Mouse (Mus musculus) liver, adult (tissue): Measurements from ENCODE around the gene Pigs.

Experiments used
- GATA4 ChIP-seq: IDR thresholded peaks from 2 replicates; pipeline ENCODE4 v1.6.1; 2014; ENCODE audit warnings: mild to moderate bottlenecking, low read length; ENCODE audit not compliant: insufficient replicate concordance

Pigs gene

DNA sequence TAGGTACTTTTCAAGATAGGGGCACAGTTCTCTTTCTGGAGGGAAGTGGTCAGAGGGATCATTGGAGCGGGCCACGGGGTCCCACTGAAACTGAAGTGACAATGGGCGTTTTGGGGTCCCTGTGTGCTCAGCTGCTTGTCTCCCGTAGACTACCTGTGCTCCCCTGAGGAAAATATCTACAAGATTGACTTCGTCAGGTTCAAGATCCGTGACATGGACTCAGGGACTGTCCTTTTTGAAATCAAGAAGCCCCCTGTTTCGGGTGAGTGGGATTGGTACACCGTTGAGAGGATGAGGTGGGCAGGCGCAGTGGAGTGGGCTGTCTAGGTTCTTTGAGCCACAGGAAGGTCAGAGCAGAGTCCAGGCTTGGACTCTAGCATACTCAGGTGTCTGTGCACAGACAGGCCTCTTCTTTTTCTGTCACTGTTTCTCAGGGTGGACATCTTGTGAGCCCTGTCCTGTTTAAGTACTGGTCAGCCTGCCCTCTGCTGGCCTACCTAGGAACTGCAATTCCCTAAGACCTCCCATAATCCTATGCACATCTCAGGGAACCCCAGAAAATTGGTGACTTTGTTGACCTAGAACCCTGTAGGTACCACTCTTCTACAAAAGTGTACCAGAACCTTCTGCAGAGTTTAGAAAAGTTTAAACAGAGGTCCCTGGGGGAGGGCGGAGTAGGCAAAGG is 19.0 kb downstream of the Pigs start:
- TF ChIP-seq GATA4 = no peak

GRCm38 (mm10) chr11:78347908-78348307 is 19.7 kb downstream of the Pigs start:
- TF ChIP-seq GATA4 = no peak

DNA sequence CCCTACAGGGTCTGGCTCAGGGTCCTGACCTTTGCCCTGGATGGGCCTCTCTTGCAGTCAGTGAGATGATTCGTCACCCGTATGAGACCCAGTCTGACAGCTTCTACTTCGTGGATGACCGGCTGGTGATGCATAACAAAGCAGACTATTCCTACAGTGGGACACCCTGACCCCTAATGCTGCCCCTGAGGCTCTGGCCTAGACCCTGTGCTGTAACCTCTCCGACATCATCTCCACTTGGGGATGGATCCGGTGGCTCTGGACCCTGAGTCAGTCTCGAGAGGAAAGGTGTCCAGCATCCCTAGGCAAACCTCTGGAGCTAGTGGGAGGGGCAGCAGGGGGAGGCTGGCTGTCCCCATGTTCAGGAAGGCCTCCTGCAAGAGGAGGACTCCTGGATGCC is 20.3 kb downstream of the Pigs start:
- TF ChIP-seq GATA4 = no peak

GRCm38 (mm10) chr11:78349441-78350358 is 21.5 kb downstream of the Pigs start:
- no peak for TF ChIP-seq GATA4

DNA sequence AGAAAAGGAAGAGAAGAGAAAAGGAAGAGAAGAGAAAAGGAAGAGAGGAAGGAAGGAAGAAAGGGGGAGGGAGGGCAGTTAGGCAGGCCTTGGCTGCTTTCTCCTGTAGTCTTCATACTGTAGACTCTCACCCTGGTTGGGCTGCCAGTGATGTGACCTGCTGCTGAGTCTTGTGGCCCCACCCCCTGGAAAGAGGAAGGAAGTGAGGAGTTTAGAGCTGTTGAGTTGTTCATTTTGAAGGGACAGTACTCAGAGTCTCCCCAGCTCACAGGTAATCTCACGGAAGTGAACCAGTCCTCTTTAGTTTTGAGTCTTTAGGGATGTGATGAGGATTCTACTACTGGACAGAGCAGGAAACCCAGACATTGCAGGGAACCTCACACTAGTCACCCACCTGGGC is 24.9 kb downstream of the Pigs start:
- no peak for TF ChIP-seq GATA4

- TF ChIP-seq GATA4 = no peak
These were observed 26.7 kb downstream of the Pigs start for GRCm38 (mm10) chr11:78354905-78355304.

DNA sequence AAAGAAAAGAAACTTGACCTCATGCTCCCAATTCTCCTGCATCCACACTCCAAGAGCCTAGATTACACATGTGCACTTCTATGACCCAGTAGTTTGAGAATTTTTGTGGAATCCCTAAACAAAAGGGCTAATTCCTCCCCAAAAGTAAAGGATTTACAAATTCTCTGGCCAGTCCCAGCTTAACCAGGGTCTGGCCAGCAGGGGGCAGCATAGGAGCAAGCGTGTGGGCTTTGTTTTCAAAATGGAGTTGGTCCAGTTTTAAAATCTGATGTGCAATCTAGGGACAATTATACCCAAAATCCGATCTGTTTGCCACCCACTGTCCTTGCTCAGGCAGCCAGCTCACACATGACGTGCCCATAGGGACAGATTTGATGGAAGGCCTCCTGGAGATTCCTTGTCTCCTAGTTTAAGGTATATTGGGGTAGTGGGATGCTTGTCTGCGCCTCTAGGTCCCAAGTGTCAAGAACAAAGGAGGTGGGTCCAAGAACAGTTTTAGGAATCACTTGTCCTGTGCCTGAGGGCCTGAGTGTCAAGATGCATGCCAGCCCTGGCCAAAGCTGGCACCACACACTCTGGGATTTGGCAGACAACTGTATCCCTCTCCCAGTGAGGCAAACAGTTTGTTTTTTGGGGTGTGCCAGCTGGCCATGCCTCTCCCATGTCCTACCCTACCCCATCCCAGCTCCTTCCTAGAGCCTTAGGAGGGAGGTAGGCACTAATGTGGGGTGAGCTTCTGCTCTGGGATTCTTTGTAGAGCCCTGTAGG is 27.4 kb downstream of the Pigs start:
- TF ChIP-seq GATA4 = no peak

- no peak for TF ChIP-seq GATA4
These were observed 30.3 kb downstream of the Pigs start for GRCm38 (mm10) chr11:78358330-78359007.

DNA sequence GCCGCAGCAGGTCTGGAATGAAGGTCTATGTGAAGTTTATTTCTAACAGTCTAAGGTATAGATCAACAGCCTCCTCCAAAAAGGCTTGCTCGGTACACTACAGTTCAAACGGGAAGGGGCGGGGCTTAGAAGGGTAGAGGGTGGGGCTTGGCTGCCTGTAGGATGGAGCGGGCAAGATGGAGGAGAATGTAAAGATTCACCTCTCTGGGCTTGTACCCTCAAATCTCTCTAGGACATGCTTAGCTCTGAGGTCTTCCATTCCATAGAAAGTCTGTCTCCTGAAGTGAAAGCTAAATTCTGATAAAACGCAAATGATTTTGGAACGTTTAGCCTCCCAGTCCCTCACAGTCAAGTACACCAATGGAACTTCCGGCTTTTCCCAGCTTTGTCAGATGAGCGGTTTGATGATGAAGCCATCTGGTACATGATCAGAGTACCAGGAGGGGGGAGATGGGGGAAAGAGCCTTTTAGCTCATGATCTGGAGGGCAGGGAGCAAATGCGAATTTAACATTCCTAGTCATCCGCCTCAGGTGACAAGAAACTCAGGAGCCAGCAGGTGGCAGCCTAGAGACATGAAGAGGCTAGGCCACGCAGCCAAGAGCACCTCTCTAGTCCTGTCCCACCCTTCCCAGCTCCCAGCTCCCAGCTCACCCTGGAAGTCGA is 32.0 kb downstream of the Pigs start:
- TF ChIP-seq GATA4 = no peak

DNA sequence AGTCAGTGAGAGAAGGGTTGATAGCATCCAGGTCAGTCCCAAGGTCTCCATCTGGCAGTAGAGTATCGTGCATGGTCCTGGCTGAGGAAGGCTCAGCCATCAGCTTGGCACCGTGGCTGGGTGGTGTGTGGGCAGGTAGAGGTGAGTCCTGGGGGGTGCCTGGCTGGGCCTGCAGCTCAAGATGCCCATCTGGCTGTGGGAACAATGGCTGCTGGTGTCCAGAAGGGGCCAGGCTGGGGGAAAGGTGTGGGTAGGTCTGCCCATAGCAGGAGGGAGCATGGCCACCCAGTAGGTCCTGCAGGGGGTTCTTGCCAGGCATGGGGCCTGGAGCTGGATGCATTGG is 32.5 kb downstream of the Pigs start:
- TF ChIP-seq GATA4 = no peak

GRCm38 (mm10) chr11:78363309-78364007 is 35.2 kb downstream of the Pigs start:
- no peak for TF ChIP-seq GATA4

GRCm38 (mm10) chr11:78364103-78364502 is 35.9 kb downstream of the Pigs start:
- no peak for TF ChIP-seq GATA4

- TF ChIP-seq GATA4 = no peak
These were observed 39.4 kb downstream of the Pigs start for GRCm38 (mm10) chr11:78367456-78368225.

DNA sequence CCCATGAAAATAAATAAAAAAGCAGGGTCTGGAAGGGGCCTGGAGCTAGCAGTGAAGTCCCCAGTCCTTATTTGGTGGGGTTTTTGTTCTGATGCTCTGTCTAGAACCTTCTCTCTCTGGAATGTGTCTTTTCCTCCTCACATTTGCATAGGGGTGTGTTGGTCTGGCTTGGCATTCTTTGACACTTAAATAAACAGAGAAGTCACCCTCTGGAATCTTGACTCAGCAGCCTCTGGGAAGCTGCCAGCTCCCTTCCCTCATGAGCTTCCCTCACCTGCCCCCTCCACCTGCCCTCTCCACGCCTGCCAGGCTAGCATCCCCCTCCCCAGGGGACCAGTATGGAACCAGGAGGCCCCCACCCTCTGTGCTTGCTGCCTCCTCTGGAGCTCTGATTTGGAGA is 42.2 kb downstream of the Pigs start:
- TF ChIP-seq GATA4 = no peak

GRCm38 (mm10) chr11:78371711-78372110 is 43.5 kb downstream of the Pigs start:
- TF ChIP-seq GATA4 = no peak
